Mouse (Mus musculus) left cerebral cortex, postnatal 36 days (tissue): ENCODE results near the gene Ctc1. TPM values are rescaled to one million over a fixed set of nuclear protein-coding genes. Genes with fewer than 3 reads are reported as not detected.
"Not testable (repeated sequence)": the region's sequence is repeated elsewhere in the genome, so short reads cannot be mapped to it uniquely, and the experiment has no call there.

Source experiments
- DNase-seq, 2 experiments: peaks; one replicate each; pipeline ENCODE4 v3.0.0; 2021 to 2022; ENCODE audit warnings: low spot score in 2 of 2, mixed read lengths in 1 of 2
- intact Hi-C: fragments of 180-260 bp; cut with DNase I; formaldehyde crosslinking; loops from one replicate; pipeline ENCODE4 v1.15.1; 2025
- total RNA-seq, 2 experiments: library from RNA; stranded (reverse); gene quantifications; 2 replicates each; pipeline ENCODE4 v1.2.3; 2021

Gene Ctc1
- total RNA-seq, 2 experiments from 2014 or later = 38.1 to 40.5 TPM

- intact Hi-C loops = no loop called here
- no peak for DNase-seq
Observed at GRCm38 (mm10) chr11:69003592-69003991, 12.1 kb upstream of the Ctc1 start.

DNA sequence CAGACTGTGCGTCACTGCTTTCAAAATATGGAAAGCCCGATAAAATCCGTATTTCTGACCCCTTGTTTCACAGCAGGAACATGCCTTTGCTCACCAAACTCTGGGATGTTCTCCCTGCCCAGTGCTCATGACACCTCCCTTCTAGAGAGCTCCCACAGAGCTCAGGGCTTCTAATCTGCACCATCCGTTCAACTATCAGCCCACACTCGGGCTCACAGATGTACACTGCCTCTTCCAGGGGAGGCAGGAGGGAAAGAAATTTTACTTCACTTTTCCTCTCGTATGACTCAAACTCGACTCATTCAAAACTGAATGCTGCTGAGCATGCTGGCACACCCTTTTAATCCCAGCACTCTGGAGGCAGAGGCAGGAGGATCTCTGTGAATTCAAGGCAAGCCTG lies 10.5 kb upstream of the Ctc1 start:
- no peak for DNase-seq
- intact Hi-C loops = no loop called here

GRCm38 (mm10) chr11:69006575-69006974 lies 9.1 kb upstream of the Ctc1 start:
- intact Hi-C loops, DNase-seq: not testable (repeated sequence)

GRCm38 (mm10) chr11:69008182-69009121 lies 7.3 kb upstream of the Ctc1 start, which contains the start of gene Pfas:
TSS of gene Pfas (minus strand) at chr11:69008460.
- peak; percentile 91 for DNase-seq
- intact Hi-C loops = no loop called here

GRCm38 (mm10) chr11:69009508-69009907 lies 6.2 kb upstream of the Ctc1 start:
- no peak for DNase-seq
- intact Hi-C loops = no loop called here

GRCm38 (mm10) chr11:69010400-69011323 lies 5.0 kb upstream of the Ctc1 start:
- no peak for DNase-seq
- intact Hi-C loops = no loop called here

DNA sequence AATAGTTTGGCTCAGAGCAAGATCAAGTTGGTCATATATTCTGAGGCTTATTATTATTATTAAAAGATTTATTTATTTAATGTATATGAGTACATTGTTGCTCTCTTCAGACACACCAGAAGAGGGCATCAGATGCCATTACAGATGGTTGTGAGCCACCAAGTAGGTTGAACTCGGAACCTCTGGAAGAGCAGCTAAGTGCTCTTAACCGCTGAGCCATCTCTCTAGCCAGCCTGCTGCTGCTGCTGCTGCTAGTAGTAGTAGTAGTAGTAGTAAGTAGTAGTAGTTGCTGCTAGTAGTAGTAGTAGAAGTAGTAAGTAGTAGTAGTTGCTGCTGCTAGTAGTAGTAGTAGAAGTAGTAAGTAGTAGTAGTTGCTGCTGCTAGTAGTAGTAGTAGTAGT lies 4.3 kb upstream of the Ctc1 start:
- intact Hi-C loops, DNase-seq: not testable (repeated sequence)

GRCm38 (mm10) chr11:69012071-69012601 lies 3.6 kb upstream of the Ctc1 start:
- peak; percentile 87 to 88 for DNase-seq
- intact Hi-C loops = no loop called here

- no peak for DNase-seq
- intact Hi-C loops = no loop called here
Observed at GRCm38 (mm10) chr11:69016755-69017154, 1.0 kb downstream of the Ctc1 start.

DNA sequence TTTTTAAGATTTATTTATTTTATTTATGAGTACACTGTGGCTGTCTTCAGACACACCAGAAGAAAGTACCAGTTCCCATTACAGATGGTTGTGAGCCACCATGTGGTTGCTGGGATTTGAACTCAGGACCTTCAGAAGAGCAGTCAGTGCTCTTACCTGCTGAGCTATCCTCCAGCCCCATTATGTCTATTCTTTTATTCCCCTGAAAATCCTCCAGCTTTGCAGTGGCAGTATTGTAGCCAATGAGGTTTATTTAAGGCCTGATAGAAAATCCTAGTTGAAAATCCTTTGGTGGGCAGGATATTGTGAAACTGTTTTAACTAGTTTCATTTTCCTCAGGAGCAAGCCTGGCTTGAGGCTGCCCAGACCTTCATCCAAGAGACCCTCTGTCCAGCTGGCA lies 5.0 kb downstream of the Ctc1 start:
- intact Hi-C loops = no loop called here
- DNase-seq = no peak

DNA sequence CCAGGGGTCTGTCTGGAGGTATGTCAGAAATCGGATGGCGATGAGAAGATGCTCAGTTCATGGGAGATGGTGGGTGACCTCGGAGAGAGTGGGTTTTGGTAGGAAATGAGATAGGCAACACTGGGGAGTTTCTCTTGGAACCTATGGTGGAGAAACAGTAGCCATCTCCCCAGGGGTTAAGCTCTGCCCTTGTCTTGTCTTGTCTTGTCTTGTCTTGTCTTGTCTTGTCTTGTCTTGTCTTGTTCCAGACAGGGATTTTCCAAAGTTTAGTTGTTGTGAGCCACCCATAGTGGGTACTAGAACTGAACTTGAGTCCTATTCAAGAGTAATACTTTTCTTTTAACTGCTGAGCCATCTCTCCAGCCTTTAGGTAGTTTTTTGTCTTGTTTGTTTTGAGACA lies 10.9 kb downstream of the Ctc1 start:
- intact Hi-C loops = no loop called here
- no peak for DNase-seq

DNA sequence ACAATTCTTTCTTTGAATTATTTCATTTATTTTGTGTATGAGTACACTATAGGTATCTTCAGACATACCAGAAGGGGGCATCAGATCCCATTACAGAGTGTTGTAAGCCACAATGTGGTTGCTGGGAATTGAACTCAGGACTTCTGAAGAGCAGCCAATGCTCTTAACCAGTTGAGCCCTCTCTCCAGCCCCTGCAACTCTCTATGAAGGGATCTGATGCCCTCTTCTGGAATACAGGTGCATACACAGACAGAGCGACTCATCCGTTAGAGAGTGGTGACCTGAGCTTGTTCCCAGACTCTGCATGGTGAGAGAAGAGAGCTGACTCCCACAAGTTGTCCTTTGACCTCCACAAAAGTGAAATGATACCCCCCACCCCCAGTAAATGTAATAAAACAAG lies 13.1 kb downstream of the Ctc1 start:
- no peak for DNase-seq
- intact Hi-C loops = no loop called here

- no peak for DNase-seq
- intact Hi-C loops = no loop called here
Observed at GRCm38 (mm10) chr11:69033552-69033951, 17.8 kb downstream of the Ctc1 start.

GRCm38 (mm10) chr11:69034585-69034984 lies 18.9 kb downstream of the Ctc1 start:
- DNase-seq = no peak
- intact Hi-C loops = no loop called here

- intact Hi-C loops = no loop called here
Observed at GRCm38 (mm10) chr11:69035411-69035810, 19.7 kb downstream of the Ctc1 start.

GRCm38 (mm10) chr11:69035849-69036248 lies 20.1 kb downstream of the Ctc1 start:
- intact Hi-C loops = no loop called here
- peak; percentile 87 to 88 for DNase-seq

More at GRCm38 (mm10) chr11:69035411-69035810, 19.7 kb downstream of the Ctc1 start:
- DNase-seq = no peak

- peak; percentile 87 to 89 for DNase-seq
- intact Hi-C loops = no loop called here
Observed at GRCm38 (mm10) chr11:69036486-69037230, 20.9 kb downstream of the Ctc1 start.

DNA sequence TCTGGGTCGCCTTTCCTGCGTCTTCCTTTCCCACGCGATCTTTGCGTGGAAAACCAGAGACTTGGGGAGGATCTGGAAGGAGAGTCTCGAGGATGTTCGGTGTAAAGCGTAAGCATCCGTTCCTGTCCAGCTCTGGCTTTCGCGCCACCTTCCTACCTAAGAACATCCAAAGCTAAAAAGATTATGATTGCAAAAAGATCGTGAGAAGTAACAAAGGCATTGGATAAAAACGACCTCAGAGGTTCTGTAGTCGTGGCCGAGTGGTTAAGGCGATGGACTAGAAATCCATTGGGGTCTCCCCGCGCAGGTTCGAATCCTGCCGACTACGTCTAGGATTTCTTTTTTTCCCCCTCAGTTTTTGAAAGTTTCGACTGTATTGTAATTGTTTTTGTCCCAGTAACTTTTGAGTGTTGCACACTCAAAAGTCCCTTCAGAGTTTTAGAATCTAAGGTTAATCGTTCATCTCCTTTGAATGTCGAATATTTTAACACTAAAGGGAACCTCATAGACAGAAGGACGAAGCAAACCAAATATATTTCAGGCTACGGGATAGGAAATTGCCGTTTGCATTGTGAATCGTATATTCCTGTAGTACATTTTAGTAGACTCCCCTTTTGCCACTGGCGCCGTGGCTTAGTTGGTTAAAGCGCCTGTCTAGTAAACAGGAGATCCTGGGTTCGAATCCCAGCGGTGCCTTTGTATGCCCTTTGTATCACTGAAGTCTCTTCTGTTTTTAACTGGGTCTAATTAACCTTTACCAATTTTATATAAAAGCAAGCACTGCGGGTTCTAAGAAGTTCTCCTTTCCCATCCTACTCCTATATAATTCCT lies 21.7 kb downstream of the Ctc1 start:
- intact Hi-C loops = no loop called here
- peak; percentile 80 to 89 for DNase-seq
